Mouse (Mus musculus): Measurements from ENCODE around the gene Pawr. TPM values are rescaled to one million over a fixed set of nuclear protein-coding genes. Genes with fewer than 3 reads are reported as not detected.

The Pawr gene
- polyA plus RNA-seq, 1 experiment = 7.7 TPM

GRCm38 (mm10) chr10:108443931-108444876, 112.3 kb downstream of the Pawr start:
- no peak for DNase-seq (ENCODE audit: low read depth)

GRCm38 (mm10) chr10:108445123-108445522, 113.2 kb downstream of the Pawr start:
- DNase-seq (ENCODE audit: low read depth) = no peak

- DNase-seq (ENCODE audit: low read depth) = no peak
Observed at GRCm38 (mm10) chr10:108445606-108446005, 113.7 kb downstream of the Pawr start.

GRCm38 (mm10) chr10:108446041-108446931, 114.4 kb downstream of the Pawr start:
- no peak for DNase-seq (ENCODE audit: low read depth)

- DNase-seq (ENCODE audit: low read depth) = no peak
Observed at GRCm38 (mm10) chr10:108447211-108447610, 115.3 kb downstream of the Pawr start.

GRCm38 (mm10) chr10:108448421-108448820, 116.5 kb downstream of the Pawr start:
- DNase-seq (ENCODE audit: low read depth) = no peak

- no peak for DNase-seq (ENCODE audit: low read depth)
Observed at GRCm38 (mm10) chr10:108450401-108450800, 118.5 kb downstream of the Pawr start.

- DNase-seq (ENCODE audit: low read depth) = no peak
Observed at GRCm38 (mm10) chr10:108451516-108451915, 119.6 kb downstream of the Pawr start.

GRCm38 (mm10) chr10:108452421-108452820, 120.5 kb downstream of the Pawr start:
- DNase-seq (ENCODE audit: low read depth) = no peak

GRCm38 (mm10) chr10:108453561-108453960, 121.6 kb downstream of the Pawr start:
- no peak for DNase-seq (ENCODE audit: low read depth)

GRCm38 (mm10) chr10:108454691-108455117, 122.8 kb downstream of the Pawr start:
- no peak for DNase-seq (ENCODE audit: low read depth)

GRCm38 (mm10) chr10:108455204-108455603, 123.3 kb downstream of the Pawr start:
- no peak for DNase-seq (ENCODE audit: low read depth)

GRCm38 (mm10) chr10:108455883-108456282, 124.0 kb downstream of the Pawr start:
- no peak for DNase-seq (ENCODE audit: low read depth)

GRCm38 (mm10) chr10:108457054-108457453, 125.1 kb downstream of the Pawr start:
- no peak for DNase-seq (ENCODE audit: low read depth)

GRCm38 (mm10) chr10:108461862-108462261, 129.9 kb downstream of the Pawr start:
- no peak for DNase-seq (ENCODE audit: low read depth)

Other genes with a start within 250 kb of the Pawr start
- gene Ppp1r12a, start 169.9 kb upstream of the Pawr start, polyA plus RNA-seq (2012; rRNA removed) = 44.5 and 51.1 TPM in 2 replicates